Mouse (Mus musculus) MEL (cell line): ENCODE measurements around the gene Srprb. TPM values are rescaled to one million over a fixed set of nuclear protein-coding genes. Genes with fewer than 3 reads are reported as not detected.

Experiments used
- DNase-seq: peaks from one replicate; pipeline ENCODE4 v3.0.0; 2011; ENCODE audit warnings: low read depth, low spot score
- H3K27ac ChIP-seq: 2 replicates; pipeline ENCODE4 v1.5.1; 2012; ENCODE audit warnings: low read depth, mild to moderate bottlenecking, control low read depth, low read length, moderate library complexity; ENCODE audit not compliant: control insufficient read depth
- H3K27me3 ChIP-seq, 2 experiments: fragments of 150-350 bp in 1 of 2; sonication (generic) in 1 of 2; 2 replicates each; pipeline ENCODE4 v1.6.1; 2012; ENCODE audit warnings: low read length in 2 of 2, mild to moderate bottlenecking in 2 of 2, improper control_type of control experiment in 1 of 2, moderate library complexity in 1 of 2; ENCODE audit not compliant: insufficient read depth in 2 of 2, control insufficient read depth in 1 of 2
- H3K36me3 ChIP-seq, 2 experiments: 2 replicates each; pipeline ENCODE4 v1.6.1; 2012 to 2014; ENCODE audit warnings: low read length in 2 of 2, improper control_type of control experiment in 1 of 2, inconsistent platforms in 1 of 2, mild to moderate bottlenecking in 1 of 2; ENCODE audit not compliant: insufficient read depth in 2 of 2, control insufficient read depth in 1 of 2
- H3K4me1 ChIP-seq, 2 experiments: fragments of 150-350 bp in 1 of 2; sonication (generic) in 1 of 2; 2 replicates each; pipeline ENCODE4 v1.6.1; 2012; ENCODE audit warnings: low read length in 2 of 2, improper control_type of control experiment in 1 of 2, mild to moderate bottlenecking in 1 of 2; ENCODE audit not compliant: insufficient read depth in 2 of 2, control insufficient read depth in 1 of 2
- H3K4me3 ChIP-seq, 2 experiments: fragments of 150-350 bp in 1 of 2; sonication (generic) in 1 of 2; 2 replicates each; pipeline ENCODE4 v1.5.1; 2012; ENCODE audit warnings: low read depth in 2 of 2, low read length in 2 of 2, mild to moderate bottlenecking in 2 of 2, moderate library complexity in 2 of 2, control low read depth in 1 of 2, improper control_type of control experiment in 1 of 2; ENCODE audit not compliant: control insufficient read depth in 1 of 2, insufficient read depth in 1 of 2
- H3K79me2 ChIP-seq: 2 replicates; pipeline ENCODE4 v1.6.1; 2012; ENCODE audit warnings: mild to moderate bottlenecking, low read length, moderate library complexity; ENCODE audit not compliant: control insufficient read depth, poor library complexity, insufficient read depth
- H3K9ac ChIP-seq: 2 replicates; pipeline ENCODE4 v1.6.1; 2012; ENCODE audit warnings: low read depth, mild to moderate bottlenecking, control low read depth, low read length, moderate library complexity; ENCODE audit not compliant: control insufficient read depth, poor library complexity, severe bottlenecking
- H3K9me3 ChIP-seq: fragments of 150-350 bp; sonication (generic); replicated peaks from 2 replicates; pipeline ENCODE4 v1.6.1; 2012; ENCODE audit warnings: mild to moderate bottlenecking, low read length, improper control_type of control experiment, moderate library complexity; ENCODE audit not compliant: insufficient read depth
- CHD2 ChIP-seq: IDR thresholded peaks from 2 replicates; pipeline ENCODE4 v1.6.1; 2011; ENCODE audit warnings: low read length, improper control_type of control experiment
- E2F4 ChIP-seq: IDR thresholded peaks from 2 replicates; pipeline ENCODE4 v1.6.1; 2011; ENCODE audit warnings: low read depth, low read length, improper control_type of control experiment, borderline replicate concordance
- ELF1 ChIP-seq: IDR thresholded peaks from 2 replicates; pipeline ENCODE4 v1.6.1; 2014; ENCODE audit warnings: low read depth, mild to moderate bottlenecking, inconsistent platforms, low read length, improper control_type of control experiment, moderate library complexity
- EP300 ChIP-seq, 2 experiments: IDR thresholded peaks; 2 replicates each; pipeline ENCODE4 v1.6.1; 2011; ENCODE audit warnings: improper control_type of control experiment in 2 of 2, low read length in 2 of 2, low read depth in 1 of 2, mild to moderate bottlenecking in 1 of 2
- ETS1 ChIP-seq: IDR thresholded peaks from 2 replicates; pipeline ENCODE4 v1.6.1; 2012; ENCODE audit warnings: low read depth, mild to moderate bottlenecking, inconsistent platforms, low read length, improper control_type of control experiment, moderate library complexity
- GATA1 ChIP-seq: IDR thresholded peaks from 2 replicates; pipeline ENCODE4 v1.6.1; 2011; ENCODE audit warnings: low read depth, low read length, improper control_type of control experiment
- JUND ChIP-seq: IDR thresholded peaks from 2 replicates; pipeline ENCODE4 v1.6.1; 2011; ENCODE audit warnings: low read depth, mild to moderate bottlenecking, improper control_type of control experiment, low read length
- MAZ ChIP-seq: IDR thresholded peaks from 2 replicates; pipeline ENCODE4 v1.6.1; 2012; ENCODE audit warnings: low read depth, mild to moderate bottlenecking, inconsistent platforms, low read length, improper control_type of control experiment
- MXI1 ChIP-seq: IDR thresholded peaks from 2 replicates; pipeline ENCODE4 v1.6.1; 2011; ENCODE audit warnings: mild to moderate bottlenecking, low read depth, low read length, improper control_type of control experiment
- MYC ChIP-seq: IDR thresholded peaks from 2 replicates; pipeline ENCODE4 v1.6.1; 2011; ENCODE audit warnings: low read depth, mild to moderate bottlenecking, low read length, improper control_type of control experiment, moderate library complexity
- POLR2A ChIP-seq, 2 experiments: IDR thresholded peaks; 2 replicates each; pipeline ENCODE4 v1.6.1; 2011 to 2012; ENCODE audit warnings: low read length in 2 of 2, mild to moderate bottlenecking in 2 of 2, control low read depth in 1 of 2, improper control_type of control experiment in 1 of 2, low read depth in 1 of 2, moderate library complexity in 1 of 2; ENCODE audit not compliant: control insufficient read depth in 1 of 2, insufficient read depth in 1 of 2, poor library complexity in 1 of 2
- POLR2AphosphoS2 ChIP-seq: IDR thresholded peaks from 2 replicates; pipeline ENCODE4 v1.6.1; 2011; ENCODE audit warnings: low read length, improper control_type of control experiment
- SIN3A ChIP-seq: IDR thresholded peaks from 2 replicates; pipeline ENCODE4 v1.6.1; 2012; ENCODE audit warnings: low read length, improper control_type of control experiment, inconsistent platforms
- SMC3 ChIP-seq: IDR thresholded peaks from 2 replicates; pipeline ENCODE4 v1.6.1; 2011; ENCODE audit warnings: low read depth, low read length, improper control_type of control experiment
- TAL1 ChIP-seq: IDR thresholded peaks from 2 replicates; pipeline ENCODE4 v1.6.1; 2012; ENCODE audit warnings: mild to moderate bottlenecking, inconsistent platforms, low read length, moderate library complexity, mixed read lengths
- TBP ChIP-seq: IDR thresholded peaks from 2 replicates; pipeline ENCODE4 v1.8.0; 2011; ENCODE audit warnings: low read depth, low read length, improper control_type of control experiment
- TCF12 ChIP-seq: IDR thresholded peaks from 2 replicates; pipeline ENCODE4 v1.6.1; 2014; ENCODE audit warnings: low read depth, mild to moderate bottlenecking, inconsistent platforms, low read length, improper control_type of control experiment, moderate library complexity
- UBTF ChIP-seq: IDR thresholded peaks from 2 replicates; pipeline ENCODE4 v1.6.1; 2012; ENCODE audit warnings: low read depth, mild to moderate bottlenecking, inconsistent platforms, low read length, improper control_type of control experiment, moderate library complexity, borderline replicate concordance; ENCODE audit not compliant: insufficient read depth
- USF1 ChIP-seq: IDR thresholded peaks from 2 replicates; pipeline ENCODE4 v1.6.1; 2014; ENCODE audit warnings: low read depth, mild to moderate bottlenecking, inconsistent platforms, low read length, improper control_type of control experiment, moderate library complexity
- ZMIZ1 ChIP-seq: IDR thresholded peaks from 2 replicates; pipeline ENCODE4 v1.6.1; 2012; ENCODE audit warnings: low read depth, mild to moderate bottlenecking, inconsistent platforms, low read length, improper control_type of control experiment, moderate library complexity
- ZNF384 ChIP-seq: IDR thresholded peaks from 2 replicates; pipeline ENCODE4 v1.6.1; 2012; ENCODE audit warnings: low read depth, mild to moderate bottlenecking, inconsistent platforms, low read length, improper control_type of control experiment
- polyA plus RNA-seq, 2 experiments: library from polyadenylated mRNA; stranded (reverse) in 1 of 2; unstranded in 1 of 2; fragments of >175 nt in 1 of 2; fragments of >200 nt in 1 of 2; gene quantifications; 2 replicates each; pipeline versions ENCODE4 v1.2.1 to v1.2.4; 2012; ENCODE audit warnings: low replicate concordance in 2 of 2, low read depth in 1 of 2; ENCODE audit not compliant: insufficient read length in 2 of 2, insufficient read depth in 1 of 2, missing spikeins in 1 of 2
- total RNA-seq: library from RNA; depleted of rRNA; stranded (reverse); fragments of 300-350 nt; gene quantifications from 2 replicates; pipeline ENCODE4 v1.2.3, GENCODE M21; 2012

The Srprb gene
- total and polyA plus RNA-seq, 3 experiments = 71.5 to 85.0 TPM; not detected in 1

DNA sequence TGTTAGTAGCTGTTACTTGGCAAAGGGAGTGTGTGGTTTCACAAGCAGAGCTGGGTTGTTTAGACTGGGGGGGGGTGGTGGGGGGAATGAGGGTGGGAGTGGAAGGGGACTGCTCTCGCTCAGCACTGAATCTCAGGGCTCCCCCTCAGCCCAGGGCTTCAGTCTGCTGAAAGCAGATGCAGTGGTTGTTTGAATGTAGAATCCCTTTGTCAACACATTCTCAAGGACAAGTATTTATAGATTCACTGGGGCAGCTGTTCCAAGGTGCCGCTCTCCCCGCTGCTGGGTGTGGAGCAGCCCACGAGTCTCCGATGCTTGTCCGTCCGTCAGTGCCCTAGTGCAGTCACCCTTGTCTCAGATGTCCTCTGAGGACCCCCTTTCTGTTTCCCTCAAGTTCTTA, 60.7 kb downstream of the Srprb start:
- no peak for DNase-seq
- no peaks in the 10 kb centered on the region for H3K27me3 ChIP-seq
- no peak overlapping the region for H3K9ac ChIP-seq
- H3K79me2 ChIP-seq = no peaks in the 10 kb centered on the region
- no peaks in the 10 kb centered on the region for H3K4me1 ChIP-seq
- no peaks in the 10 kb centered on the region for H3K36me3 ChIP-seq
- TF ChIP-seq USF1 (no peak), CHD2 (no peak), SIN3A (no peak), ELF1 (no peak), E2F4 (no peak), GATA1 (no peak), JUND (no peak), MXI1 (no peak), SMC3 (no peak), TCF12 (no peak), ZMIZ1 (no peak), ETS1 (no peak), MAZ (no peak), EP300 (IDR thresholded peaks at IDR 0.05; ENCODE audit: low read depth in 1 of 2, low read length in 2 of 2) (no peak), POLR2AphosphoS2 (no peak), ZNF384 (no peak)
- H3K4me3 ChIP-seq = no peak overlapping the region
- H3K9me3 ChIP-seq = no peaks in the 10 kb centered on the region
- no peak overlapping the region for H3K27ac ChIP-seq

DNA sequence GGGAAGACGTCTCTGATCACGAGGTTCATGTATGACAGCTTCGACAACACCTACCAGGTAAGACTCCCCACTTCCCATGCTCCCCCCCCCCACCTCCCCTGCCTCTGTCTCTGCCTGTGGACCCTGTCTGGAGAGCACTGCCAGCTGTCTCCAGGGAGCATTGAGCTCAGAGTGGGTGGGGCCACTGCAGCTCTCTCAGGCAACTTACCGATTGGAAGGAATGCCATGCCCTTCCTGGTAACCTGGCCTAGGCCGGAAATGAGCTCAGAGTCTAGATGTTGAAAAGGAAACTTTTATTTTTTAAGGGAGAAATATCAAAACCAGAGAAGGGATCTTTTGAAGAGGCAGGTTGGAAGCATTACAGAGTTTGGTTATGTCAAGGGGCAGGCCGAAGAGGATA, 61.6 kb downstream of the Srprb start:
- TF ChIP-seq POLR2AphosphoS2 = no peak
- TF ChIP-seq TAL1 = no peak
- no peak for TF ChIP-seq POLR2A (IDR thresholded peaks at IDR 0.05; ENCODE audit: control insufficient read depth in 1 of 2, insufficient read depth in 1 of 2, low read depth in 1 of 2, low read length in 2 of 2, poor library complexity in 1 of 2)
- TF ChIP-seq TBP = no peak
- TF ChIP-seq UBTF = no peak
- no peak for TF ChIP-seq MXI1
- no peak for TF ChIP-seq MYC
- H3K4me1 ChIP-seq = no peaks in the 10 kb centered on the region
- no peak overlapping the region for H3K27ac ChIP-seq
- H3K9me3 ChIP-seq = no peaks in the 10 kb centered on the region
- H3K79me2 ChIP-seq = no peaks in the 10 kb centered on the region
- DNase-seq = no peak
- no peak overlapping the region for H3K4me3 ChIP-seq
- H3K27me3 ChIP-seq = no peaks in the 10 kb centered on the region
- H3K9ac ChIP-seq = no peak overlapping the region
- no peaks in the 10 kb centered on the region for H3K36me3 ChIP-seq
